Mouse (Mus musculus): ENCODE measurements around the gene Glb1.
"Not testable (repeated sequence)": the region's sequence is repeated elsewhere in the genome, so short reads cannot be mapped to it uniquely, and the experiment has no call there.

Gene Glb1

DNA sequence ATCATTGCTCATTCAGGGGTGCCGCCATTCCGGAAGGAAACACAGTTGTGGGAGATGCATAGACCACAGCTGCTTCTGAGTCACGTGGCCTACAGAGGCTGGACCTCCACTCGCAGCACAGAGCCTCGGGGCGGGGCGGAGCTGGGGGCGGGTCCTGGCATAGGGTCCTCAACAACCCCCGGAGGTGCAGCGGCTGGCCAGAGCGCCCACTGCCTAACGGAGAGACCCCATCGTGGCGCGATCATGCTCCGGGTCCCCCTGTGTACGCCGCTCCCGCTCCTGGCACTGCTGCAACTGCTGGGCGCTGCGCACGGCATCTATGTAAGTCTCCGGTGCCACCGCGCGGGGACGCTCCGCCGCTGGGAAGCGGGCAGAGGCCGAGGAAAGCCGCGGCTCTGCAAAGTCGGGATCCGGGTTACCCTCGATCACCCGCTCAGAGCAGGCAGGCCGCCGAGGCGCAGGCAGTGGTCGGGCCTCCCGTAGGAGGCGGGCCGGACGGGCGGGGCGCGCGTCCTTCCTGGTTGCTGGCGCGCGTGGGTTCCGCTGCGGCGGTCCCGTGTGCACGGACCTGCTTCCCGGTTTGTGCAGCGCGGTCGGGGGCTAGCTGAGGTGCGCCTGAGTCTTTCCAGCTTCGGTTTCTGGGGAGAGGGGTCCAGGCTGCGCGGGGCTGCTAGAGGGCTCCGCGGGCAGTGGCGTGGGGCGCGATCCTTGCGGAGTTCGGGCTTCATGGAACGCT, at the start of gene Glb1, which contains the start of gene Tmppe:
TSS of gene Glb1 (plus strand) at position 128 of the 736 bp plus-strand sequence.
TSS of gene Tmppe (plus strand) at position 157 of the 736 bp plus-strand sequence.
- peak; percentile 41 for DNase-seq (ENCODE audit: low spot score)

DNA sequence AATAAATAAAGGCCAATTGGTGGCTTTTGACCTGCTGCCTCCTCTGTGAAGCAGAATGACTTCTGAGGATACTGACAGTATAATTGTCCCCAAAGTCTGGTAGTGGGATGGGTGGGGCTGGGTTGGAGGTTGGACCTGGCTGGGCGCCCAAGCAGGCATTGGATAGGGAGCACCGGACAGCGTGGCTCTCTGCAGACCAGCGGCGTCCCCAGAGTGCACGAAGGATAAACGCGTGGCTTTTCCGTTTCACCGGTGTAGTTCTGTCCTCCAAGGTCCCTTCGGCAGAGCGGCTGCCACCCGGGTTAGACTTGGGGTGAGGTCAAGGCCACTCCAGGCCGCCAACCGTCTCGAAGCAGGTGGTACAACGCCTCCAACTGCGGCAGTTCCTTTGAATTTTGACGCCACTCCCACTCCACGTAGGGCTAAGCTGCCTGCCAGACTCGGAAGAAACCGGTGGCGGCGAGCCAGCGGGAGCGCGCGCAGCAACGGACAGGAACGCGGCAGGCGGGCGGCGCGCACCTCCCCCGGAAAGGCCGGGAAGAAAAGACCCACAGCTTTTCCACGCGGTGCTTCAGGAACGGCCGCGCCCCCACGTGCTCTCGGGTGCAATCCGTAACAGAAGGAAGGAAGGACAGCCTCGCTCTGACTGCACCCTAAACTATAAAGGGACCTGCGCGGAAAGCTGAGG, 32.9 kb upstream of the Glb1 start:
- DNase-seq (ENCODE audit: low spot score) = peak; percentile 38

DNA sequence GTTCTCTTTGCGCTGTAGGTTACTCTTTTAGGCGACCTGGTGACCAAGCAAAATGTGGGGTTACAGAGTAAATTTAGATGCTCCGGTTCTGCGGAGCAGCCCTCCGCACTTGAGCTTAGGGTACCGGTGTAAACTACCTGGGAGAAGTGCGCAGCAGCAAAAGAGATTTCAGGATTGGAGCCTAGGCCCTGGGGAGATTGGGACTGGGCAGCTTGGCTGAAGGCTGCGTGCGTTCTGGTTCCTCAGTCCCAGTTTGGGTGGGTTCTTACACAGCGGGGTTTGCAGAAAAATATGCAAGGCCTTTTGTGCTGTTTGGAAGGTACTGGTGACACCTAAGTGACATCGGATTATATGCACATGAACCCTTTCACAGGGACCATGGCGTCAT, 32.4 kb upstream of the Glb1 start:
- no peak for DNase-seq (ENCODE audit: low spot score)

DNA sequence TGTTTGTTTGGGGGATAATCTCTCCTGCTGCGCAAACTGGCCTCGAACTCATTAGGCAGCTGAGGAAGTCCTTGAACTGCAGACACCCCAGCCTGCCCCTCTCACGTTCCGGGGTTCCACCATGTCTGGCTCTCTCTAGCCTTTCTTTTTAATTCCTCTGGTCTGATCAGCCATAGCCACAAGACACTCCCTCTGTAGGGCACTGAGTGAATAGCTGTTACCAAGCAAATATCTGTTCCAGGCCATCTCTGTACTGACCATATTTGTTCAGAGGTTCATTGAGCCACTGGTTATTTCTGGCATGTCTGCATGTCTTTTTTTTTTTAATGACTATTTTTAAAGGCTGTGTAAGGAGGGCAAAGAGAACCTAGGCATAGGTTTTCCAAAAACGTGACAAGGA, 31.5 kb upstream of the Glb1 start:
- not testable (repeated sequence) for DNase-seq (ENCODE audit: low spot score)

DNA sequence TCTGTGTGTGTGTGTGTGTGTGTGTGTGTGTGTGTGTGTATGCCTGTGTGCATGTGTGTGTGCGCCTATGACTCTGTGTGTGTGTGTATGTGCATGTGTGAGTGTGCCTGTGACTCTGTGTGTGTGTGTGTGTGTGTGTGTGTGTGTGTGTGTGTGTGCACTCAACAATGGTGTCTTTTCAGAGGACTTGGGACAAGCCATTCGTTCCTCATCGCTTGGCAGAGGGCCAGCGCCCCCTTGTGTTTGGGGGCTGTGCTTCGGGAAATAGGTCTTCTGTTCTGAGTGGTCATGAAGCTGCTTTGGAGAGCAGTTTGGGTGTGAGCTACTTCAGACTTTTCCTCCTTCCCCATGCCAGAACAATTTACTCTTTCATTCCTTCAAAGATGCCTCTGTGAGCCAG, 29.2 kb upstream of the Glb1 start:
- DNase-seq (ENCODE audit: low spot score) = not testable (repeated sequence)

DNA sequence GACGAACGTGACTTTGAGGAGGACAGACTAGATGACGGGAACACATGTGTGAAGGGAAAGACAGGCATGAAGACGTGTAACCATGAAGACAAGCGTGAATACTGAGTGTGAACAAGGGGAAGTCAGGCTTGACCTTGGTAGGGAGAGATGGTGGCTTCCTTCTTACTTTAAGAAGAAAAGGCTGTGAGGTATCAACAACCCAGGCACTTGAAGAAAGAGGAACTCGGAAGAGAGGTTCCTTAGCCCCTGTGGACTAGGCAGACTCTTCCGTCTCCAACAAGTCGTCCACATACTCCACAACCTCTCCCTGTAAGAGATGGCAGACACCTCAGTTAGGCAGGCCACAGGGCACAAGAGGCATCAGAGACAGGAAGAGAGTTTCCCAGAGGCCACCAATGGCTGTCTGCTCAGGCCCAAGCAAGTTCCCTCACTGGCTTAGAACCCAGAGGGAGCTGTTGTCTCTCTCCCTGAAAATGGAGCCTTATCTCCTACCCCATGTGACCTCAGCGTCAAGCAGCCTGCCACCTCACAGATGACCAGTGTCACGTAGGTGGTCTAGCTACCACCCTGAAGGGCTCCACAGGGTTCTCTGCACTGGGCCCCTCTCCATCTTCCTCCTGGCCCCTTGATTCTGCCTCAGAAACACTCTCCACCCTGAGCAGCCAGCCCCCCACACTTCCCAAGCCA, 25.5 kb upstream of the Glb1 start:
- no peak for DNase-seq (ENCODE audit: low spot score)

DNA sequence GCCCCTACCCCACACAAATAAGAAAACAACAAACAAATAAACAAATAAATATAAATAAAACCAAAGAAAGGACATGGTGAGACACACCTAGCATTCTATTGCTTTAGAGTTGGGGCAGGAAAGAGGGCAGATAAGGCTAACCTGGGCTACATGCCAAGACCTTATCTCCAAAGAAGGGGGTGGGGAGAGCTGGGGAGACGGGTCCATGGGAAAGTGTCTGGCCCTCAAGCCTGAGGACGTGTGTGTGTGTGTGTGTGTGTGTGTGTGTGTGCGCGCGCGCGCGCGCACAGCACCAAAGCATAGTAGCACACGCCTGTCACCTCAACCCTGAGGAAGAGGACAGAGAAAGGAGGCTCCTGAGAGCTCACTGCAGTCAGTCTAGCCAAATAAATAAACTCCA, 23.7 kb upstream of the Glb1 start:
- no peak for DNase-seq (ENCODE audit: low spot score)

DNA sequence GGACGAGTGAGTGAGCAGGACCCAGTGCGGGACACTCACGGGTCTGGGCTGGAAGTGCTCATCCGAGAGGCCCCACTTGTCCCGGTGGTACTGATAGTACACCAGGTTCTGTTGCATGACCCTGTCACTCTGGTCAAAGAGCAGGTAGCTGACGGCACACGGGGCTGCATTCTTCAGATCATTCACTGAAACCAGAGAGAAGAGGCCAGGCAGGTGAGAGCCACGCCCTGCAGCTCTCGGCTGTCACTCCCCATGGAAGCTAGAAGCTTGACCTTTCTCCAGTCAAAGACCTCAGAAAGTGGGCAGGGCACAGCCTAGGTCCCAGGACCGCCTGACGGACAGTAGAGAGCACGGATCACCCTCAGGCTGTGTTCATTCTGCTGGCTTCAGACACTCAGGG, 21.0 kb upstream of the Glb1 start:
- DNase-seq (ENCODE audit: low spot score) = no peak

DNA sequence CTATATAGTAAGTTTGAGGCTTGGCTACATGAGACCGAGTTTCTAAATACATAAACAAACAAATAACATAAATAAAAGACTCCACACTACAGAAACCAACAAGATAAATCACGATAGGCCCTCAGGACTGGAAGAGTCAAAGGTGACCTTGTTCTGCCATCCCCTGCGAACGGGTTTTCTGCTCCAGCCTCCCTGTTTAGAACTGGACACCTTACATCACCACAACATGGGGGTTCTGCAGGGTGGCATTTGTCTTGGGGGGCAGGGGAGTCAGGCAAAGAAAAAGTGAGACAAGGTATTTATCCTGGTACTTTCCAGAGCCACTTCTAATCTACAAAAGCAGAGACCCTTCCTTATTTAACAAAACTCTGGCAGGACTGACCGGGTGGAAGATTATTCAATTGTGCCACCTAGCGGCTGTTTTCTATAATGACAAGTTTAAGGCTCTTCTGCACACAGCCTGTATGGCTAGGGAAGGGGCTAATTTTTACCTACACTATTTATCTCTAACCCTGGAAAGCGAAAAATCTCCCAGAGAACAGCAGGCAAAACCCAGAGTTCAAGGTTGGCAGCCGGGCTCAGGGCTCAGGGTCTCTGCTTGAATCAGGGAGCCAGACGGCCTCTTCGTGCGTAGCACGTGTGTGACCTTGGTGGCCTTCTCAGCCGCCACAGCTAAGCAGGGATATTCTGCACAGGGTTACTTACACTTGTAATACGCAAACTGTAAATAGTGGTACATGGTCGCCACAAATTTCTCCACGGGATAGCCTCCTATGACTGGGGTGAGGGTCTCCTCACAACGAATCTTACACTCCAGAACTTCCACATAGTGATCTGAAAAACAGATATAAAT, 19.8 kb upstream of the Glb1 start:
- DNase-seq (ENCODE audit: low spot score) = no peak

DNA sequence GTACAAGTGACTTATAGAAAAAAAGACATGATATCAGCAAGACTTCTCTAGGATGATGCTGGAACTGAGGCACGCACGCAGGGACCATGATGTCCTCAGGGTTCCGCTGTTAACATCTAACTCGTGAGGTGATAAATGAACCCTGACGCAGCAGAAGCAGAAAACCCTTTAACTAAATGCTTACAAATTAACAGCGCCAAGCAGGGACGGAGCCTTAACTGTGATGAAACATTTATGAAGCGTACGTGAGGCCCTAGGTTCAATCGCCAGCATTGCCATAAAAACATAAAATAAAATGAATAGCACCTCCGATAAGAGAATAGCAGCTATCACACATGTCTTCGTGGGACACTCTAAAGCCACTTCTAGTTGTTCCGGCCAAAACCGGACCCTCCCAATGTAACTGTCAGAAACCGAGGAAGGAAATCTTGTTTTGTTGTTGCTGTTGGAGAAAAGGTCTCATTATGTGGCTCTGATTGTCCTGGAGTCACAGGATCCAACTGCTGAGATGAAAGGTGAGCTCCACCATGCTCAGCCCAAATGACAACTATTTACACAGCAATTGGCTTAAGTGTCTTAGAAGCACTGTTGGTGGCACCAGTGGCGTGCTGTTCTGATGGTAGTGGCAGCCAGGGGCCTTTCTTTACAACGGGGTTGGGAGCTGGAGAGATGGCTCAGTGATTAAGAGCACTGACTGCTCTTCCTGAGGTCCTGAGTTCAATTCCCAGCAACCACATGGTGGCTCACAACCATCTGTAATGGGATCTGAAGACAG, 17.8 kb upstream of the Glb1 start:
- no peak for DNase-seq (ENCODE audit: low spot score)

DNA sequence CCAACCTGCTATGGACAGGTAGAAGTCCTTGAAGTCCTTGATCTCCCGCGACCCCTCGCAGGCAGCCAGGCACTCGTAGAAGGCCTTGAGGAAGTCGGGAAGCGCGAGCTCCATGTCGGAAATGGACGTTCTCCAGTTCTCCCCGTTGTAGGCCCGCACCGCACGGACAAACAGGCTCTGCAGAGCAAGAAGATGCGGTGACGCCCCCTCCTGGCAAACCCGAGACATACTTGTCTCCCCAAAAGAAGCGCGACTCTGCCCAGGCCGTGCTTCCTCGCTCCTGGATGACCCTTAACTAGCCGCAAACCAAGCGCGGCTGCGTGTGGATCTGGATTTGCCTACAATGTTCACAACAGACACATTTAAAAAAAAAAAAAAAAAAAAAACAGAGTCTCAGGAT, 16.2 kb upstream of the Glb1 start:
- DNase-seq (ENCODE audit: low spot score) = no peak

DNA sequence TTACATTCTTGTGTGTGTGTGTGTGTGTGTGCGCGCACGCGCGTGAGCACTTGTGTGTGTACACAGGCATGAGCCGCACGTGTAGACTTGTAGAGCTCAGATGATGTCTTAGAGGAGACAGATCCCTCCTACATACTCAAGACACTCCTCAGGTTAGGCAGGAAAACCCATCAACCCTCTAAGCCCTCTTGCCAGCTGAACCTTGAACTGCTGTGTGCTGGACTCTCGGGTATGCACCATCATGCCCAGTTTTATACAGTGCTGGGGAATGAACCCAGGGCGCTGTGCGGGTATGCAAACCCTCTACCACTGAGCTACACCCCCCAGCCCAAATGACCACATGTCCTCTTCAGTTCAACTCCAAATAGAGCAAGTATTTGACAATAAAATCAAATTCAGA, 15.7 kb upstream of the Glb1 start:
- DNase-seq (ENCODE audit: low spot score) = no peak

DNA sequence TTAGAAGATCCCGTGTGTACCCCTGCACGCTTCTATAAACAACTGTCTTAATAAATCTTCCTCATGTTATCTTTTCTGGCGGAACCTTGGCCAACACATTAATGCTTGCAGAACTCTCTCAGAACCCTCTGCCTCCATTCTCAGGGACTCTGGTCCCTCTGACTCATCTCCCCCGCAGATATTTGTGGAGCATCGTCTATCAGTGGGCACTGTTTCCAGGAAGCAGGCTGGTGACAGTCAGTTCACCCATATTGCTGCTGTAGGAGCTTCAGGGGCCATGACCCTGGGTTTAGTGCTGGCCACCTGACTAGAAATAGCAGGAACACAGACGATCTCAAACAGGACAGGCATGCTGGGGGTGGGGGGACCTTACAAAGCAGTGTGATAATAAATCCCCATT, 13.8 kb upstream of the Glb1 start:
- DNase-seq (ENCODE audit: low spot score) = no peak

DNA sequence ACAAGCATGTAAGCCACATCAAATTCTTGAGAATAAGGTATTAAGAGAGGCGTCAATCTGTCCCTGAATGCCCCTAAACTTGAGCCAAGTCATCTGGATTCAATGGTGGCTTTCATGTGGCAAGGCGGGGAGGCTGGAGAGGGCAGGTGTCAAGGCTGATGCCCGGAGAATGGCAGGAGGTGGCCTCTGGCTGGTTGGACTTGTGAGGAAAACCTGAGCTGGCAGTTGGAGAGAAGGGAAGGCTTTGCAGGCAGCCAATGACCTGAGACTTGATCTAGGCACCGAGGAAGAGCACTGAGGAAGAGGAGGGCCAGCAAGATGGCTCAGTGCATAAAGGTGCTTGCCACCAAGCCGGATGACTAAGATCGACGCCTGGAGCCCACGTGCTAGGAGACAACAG, 12.6 kb upstream of the Glb1 start:
- DNase-seq (ENCODE audit: low spot score) = no peak

DNA sequence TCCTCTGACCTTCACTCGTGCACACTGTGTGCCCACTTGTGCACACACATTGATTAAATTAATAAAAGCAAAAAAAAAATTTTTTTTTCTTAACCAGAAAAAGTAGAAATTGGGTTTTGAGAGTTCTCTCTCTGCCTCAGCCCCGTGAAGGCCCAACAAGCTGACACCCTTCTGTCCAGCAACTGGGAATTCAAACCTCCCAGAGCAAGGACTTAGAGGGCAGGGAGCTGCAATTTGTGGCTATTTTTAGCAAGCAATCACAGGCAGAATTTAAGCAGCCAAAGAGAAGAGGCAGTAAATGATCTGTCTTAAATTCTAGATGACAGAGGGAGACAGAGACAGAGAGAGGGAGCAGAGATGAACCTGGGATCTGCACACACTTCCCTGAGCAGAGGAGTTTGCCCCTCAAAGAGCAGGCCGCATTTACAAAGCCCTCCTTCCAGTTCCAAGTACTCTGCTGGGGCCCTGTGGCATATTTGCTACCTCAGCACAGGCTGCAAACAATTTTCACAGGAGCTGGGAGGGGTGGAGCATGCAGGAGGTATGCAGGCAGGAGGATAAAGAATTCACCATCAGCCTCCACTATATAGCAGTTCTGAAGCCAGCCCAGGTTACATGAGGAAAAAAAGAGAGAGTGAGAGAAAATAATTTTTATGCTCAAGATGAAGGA, 12.0 kb upstream of the Glb1 start:
- no peak for DNase-seq (ENCODE audit: low spot score)

DNA sequence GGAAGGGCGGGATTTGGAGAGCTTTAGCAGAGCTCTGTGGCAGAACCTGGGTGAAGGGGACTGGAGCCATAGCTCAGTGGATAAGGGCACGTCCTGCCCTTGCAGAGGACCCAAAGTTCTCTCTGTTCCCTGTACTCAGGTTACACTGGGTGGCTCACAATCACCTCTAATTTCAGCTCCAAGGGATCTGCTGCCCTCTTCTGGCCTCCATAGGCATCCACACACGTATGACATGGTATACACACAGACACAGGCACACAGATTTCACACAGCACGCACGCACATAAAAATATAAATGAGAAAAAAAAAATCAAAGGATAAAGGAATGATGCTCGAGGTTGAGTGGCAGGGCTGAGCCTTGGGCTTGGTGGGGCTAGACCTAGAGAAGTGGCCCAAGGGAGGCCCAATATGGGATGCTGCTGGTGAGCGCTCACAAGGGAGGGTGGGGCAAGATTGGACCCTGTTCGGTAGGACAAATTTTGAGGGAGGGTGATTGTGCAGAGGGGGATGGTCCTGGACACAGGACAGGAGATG, 11.4 kb upstream of the Glb1 start:
- no peak for DNase-seq (ENCODE audit: low spot score)

DNA sequence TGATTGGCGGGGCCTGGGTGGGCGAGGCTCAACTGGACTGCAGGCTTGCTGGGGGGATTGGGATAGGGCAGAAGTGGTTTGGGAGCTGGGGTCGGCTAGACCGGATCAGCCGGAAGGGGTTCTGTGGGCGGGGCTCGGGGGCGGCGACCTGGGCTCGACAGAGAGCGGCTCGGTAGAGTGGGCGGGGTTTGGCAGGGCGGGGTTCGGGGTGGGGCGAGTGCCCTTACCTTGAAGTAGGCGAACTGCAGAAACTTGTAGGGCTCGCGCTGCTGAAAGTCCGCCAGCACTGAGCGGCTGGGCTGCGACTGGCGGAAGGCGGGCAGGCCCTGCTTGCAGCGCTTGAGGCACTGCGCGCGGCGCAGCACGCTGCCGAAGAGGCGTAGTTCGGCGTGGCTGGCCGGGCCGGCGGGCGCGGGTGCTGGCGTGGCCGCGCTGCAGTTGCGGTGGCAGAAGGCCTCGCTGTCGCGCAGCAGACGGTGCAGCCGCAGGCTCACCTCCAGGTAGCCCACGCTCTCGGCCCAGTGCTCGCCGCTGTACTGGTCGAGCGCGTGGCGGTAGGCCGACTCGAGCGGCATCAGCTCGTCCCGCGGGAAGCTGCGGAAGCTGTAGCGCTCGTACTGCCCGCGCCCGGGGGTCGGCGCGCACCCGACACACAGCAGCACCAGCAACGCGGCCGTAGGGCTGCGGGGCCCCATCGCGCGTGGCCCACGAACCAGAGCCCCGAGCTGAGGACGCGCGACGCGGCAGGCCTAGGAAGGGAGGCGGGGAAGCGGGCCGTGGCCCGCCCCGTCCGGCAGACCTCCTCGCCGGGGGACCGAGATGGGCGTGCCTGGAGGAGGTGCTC, 10.7 kb upstream of the Glb1 start, which contains the start of gene Crtap:
TSS of gene Crtap (minus strand) at position 771 of the 844 bp plus-strand sequence.
- DNase-seq (ENCODE audit: low spot score) = no peak

DNA sequence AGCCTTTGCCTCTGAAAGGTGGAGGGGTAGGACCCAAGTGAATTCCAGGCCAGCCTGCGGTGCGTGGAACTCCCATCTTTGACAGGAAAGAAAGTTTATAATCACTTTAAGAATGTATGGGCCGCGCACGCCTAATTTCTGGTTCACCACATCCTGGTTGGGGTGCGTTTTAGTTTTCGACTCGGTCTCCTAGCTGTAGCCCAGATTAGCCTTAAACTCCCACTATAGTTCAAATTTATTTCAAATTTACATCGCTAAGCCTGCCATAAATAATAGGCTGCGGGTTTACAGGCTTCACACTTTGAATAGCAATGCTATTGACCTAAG, 10.2 kb upstream of the Glb1 start:
- DNase-seq (ENCODE audit: low spot score) = no peak

DNA sequence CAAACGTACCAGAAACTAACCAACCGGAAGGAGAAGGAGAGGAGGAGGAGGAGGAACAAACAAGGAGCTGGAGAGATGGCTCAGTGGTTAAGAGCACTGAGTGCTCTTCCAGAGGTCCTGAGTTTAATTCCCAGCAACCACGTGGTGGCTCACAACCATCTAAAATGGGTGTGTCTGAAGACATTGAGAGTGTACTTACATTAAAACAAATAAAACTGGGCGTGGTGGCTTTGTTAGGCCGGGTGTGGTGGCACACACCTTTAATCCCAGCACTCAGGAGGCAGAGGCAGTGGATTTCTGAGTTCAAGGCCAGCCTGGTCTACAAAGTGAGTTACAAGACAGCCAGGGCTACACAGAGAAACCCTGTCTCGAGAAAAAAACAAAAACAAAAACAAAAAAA, 6.7 kb upstream of the Glb1 start:
- DNase-seq (ENCODE audit: low spot score) = not testable (repeated sequence)

DNA sequence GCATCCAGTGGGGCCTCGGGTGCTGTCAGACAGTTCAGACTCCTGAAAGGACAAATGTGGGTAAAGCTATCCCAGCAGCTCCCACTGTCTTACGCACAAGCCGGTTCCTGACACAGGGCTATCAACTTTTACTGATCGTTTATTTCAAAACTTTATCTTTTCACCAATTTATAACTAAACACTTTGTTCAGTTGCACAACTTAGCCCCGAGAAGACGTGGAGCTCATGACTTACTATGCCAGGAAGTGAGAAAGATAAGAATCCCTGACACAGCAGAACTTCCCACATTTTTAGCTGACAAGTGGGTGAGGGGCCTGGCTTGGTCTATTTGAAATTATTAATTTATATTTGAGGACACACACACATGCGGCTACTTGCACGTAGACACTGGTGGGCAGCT, 6.2 kb upstream of the Glb1 start:
- no peak for DNase-seq (ENCODE audit: low spot score)

All from urinary bladder, postnatal 10 days (tissue).